Mouse (Mus musculus): Measurements from ENCODE around the gene Nup188. TPM values are rescaled to one million over a fixed set of nuclear protein-coding genes. Genes with fewer than 3 reads are reported as not detected.

Gene Nup188
- total and polyA plus RNA-seq, 3 experiments, result 22.1 to 89.5 (median 62.8) TPM

DNA sequence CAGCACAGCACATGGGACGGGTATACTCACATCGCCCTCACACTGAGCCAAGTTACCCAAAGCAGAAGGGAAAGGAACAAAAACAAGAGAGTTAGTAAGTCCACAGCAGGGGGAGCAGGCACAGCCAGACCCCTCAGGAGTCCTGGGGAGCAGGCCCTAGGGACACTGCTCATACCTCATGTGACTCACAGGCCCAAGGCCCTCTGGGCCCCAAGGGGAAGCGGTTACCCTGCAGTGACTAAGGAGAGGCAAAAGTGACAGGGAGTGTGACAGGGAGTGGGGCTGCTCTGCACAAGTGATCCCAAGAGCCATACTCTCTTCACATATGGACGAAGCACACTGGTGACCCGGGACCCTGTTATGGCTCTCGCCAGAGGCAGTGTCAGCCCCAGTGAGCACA lies 63.0 kb downstream of the Nup188 start:
- peaks cover 22% of the 10 kb centered on the region for H3K4me1 ChIP-seq (ENCODE audit: insufficient read depth, low read depth, low read length)
- ATAC-seq (ENCODE audit: extremely low read depth, insufficient number of reproducible peaks, low FRiP score, poor library complexity, severe bottlenecking), result 0 out of 2 replicates have a peak, but pooled peaks have one; percentile 4
- peaks cover 93% of the 10 kb centered on the region for H3K36me3 ChIP-seq (replicated peaks)
- H3K4me3 ChIP-seq (ENCODE audit: low read depth, low read length), result no peak overlapping the region
- H3K27me3 ChIP-seq (ENCODE audit: insufficient read depth, low read length), result no peaks in the 10 kb centered on the region
- no peak for DNase-seq (ENCODE audit: low spot score)
- no peaks in the 10 kb centered on the region for H3K9me3 ChIP-seq (replicated peaks)
- TF ChIP-seq TAL1 (conservative IDR thresholded peaks at IDR 0.05; ENCODE audit: low read depth, low read length) (no peak), CTCF (IDR thresholded peaks at IDR 0.05; ENCODE audit: low read depth, low read length) (no peak), GATA1 (IDR thresholded peaks at IDR 0.05; ENCODE audit: borderline replicate concordance, low read length) (no peak), GATA2 (IDR thresholded peaks at IDR 0.05; ENCODE audit: borderline replicate concordance, low read depth, low read length) (no peak), POLR2AphosphoS5 (IDR thresholded peaks at IDR 0.05; ENCODE audit: insufficient replicate concordance, low read depth, low read length) (no peak)

DNA sequence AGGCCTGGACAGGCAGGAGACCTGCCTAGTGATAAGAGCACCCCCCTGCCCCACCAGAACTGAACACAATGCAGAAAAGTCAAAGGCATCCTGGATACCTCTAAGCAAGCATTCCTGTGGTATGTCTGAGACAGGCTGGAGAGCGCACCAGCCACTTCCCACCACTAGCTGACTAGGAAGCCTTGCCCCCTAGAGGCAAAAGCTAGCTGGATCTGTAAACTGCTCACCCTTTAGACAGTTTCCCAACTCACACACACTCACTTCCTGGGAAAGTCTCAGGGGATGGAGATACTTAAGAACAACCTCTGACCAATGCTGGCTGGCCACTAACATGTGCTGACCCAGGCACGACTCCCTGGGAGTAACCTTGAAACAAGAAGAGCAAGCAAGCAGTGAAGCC lies 65.0 kb downstream of the Nup188 start:
- Histone ChIP-seq H3K4me1 (ENCODE audit: insufficient read depth, low read depth, low read length) (peaks cover 37% of the 10 kb centered on the region), H3K36me3 (replicated peaks) (peaks cover 93% of the 10 kb centered on the region), H3K27me3 (ENCODE audit: insufficient read depth, low read length) (no peaks in the 10 kb centered on the region), H3K4me3 (ENCODE audit: low read depth, low read length) (no peak overlapping the region), H3K9me3 (replicated peaks) (no peaks in the 10 kb centered on the region)
- no peak for ATAC-seq (ENCODE audit: extremely low read depth, insufficient number of reproducible peaks, low FRiP score, poor library complexity, severe bottlenecking)
- DNase-seq (ENCODE audit: low spot score), result no peak
- no peak for TF ChIP-seq CTCF (IDR thresholded peaks at IDR 0.05; ENCODE audit: low read depth, low read length)
- TF ChIP-seq GATA2 (IDR thresholded peaks at IDR 0.05; ENCODE audit: borderline replicate concordance, low read depth, low read length), result no peak
- TF ChIP-seq TAL1 (conservative IDR thresholded peaks at IDR 0.05; ENCODE audit: low read depth, low read length), result no peak
- TF ChIP-seq POLR2AphosphoS5 (IDR thresholded peaks at IDR 0.05; ENCODE audit: insufficient replicate concordance, low read depth, low read length), result no peak
- TF ChIP-seq GATA1 (IDR thresholded peaks at IDR 0.05; ENCODE audit: borderline replicate concordance, low read length), result no peak

DNA sequence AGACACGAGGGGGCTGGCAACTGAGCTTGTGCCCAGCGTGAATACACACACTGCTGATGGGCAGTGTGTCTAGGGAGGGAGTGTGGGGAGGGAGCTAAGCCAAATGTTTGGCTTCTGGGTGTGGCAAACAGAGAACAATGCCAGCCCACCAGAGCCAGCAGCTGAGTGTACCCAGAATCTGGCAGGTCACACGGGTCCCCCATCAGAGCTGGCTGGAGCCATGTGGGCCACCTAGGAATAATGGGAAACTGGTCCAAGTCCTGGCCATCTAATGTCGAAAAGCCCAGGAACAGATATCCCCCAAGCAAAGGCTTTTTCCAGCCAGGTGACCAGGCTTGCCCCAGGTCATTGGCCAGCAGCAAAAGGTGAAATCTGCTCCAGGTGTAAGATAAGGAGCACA lies 69.7 kb downstream of the Nup188 start:
- no peaks in the 10 kb centered on the region for H3K27me3 ChIP-seq (ENCODE audit: insufficient read depth, low read length)
- peaks cover 64% of the 10 kb centered on the region for H3K36me3 ChIP-seq (replicated peaks)
- TF ChIP-seq CTCF (IDR thresholded peaks at IDR 0.05; ENCODE audit: low read depth, low read length) (no peak), GATA1 (IDR thresholded peaks at IDR 0.05; ENCODE audit: borderline replicate concordance, low read length) (no peak), TAL1 (conservative IDR thresholded peaks at IDR 0.05; ENCODE audit: low read depth, low read length) (no peak), GATA2 (IDR thresholded peaks at IDR 0.05; ENCODE audit: borderline replicate concordance, low read depth, low read length) (no peak)
- H3K4me3 ChIP-seq (ENCODE audit: low read depth, low read length), result no peak overlapping the region
- H3K9me3 ChIP-seq (replicated peaks), result no peaks in the 10 kb centered on the region
- H3K4me1 ChIP-seq (ENCODE audit: insufficient read depth, low read depth, low read length), result peaks cover 57% of the 10 kb centered on the region
- DNase-seq (ENCODE audit: low spot score) (no peak), ATAC-seq (ENCODE audit: extremely low read depth, insufficient number of reproducible peaks, low FRiP score, poor library complexity, severe bottlenecking) (no peak)

DNA sequence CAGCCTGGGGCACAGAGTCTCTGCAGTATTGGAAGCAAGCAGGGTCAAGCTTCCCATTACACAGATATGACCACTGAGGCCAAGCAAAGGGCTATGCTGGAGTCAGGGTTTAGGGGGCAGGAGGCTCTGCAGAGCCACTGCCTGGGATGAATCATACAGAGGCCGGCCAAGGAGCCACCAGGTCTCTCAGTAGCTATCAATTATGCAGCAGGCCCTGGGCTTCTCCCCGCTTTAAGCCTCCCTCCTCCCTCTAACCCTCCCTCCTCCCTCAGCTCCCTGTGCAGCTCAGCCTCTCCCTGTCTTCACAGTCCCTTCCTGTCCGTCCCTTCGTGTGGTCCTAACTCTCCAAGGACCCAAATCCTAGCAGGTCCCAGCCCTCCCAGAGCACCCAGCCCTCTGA lies 70.1 kb downstream of the Nup188 start:
- H3K9me3 ChIP-seq (replicated peaks), result no peaks in the 10 kb centered on the region
- peaks cover 54% of the 10 kb centered on the region for H3K4me1 ChIP-seq (ENCODE audit: insufficient read depth, low read depth, low read length)
- ATAC-seq (ENCODE audit: extremely low read depth, insufficient number of reproducible peaks, low FRiP score, poor library complexity, severe bottlenecking) (no peak), DNase-seq (ENCODE audit: low spot score) (no peak)
- peaks cover 60% of the 10 kb centered on the region for H3K36me3 ChIP-seq (replicated peaks)
- no peak overlapping the region for H3K4me3 ChIP-seq (ENCODE audit: low read depth, low read length)
- no peaks in the 10 kb centered on the region for H3K27me3 ChIP-seq (ENCODE audit: insufficient read depth, low read length)
- no peak for TF ChIP-seq TAL1 (conservative IDR thresholded peaks at IDR 0.05; ENCODE audit: low read depth, low read length)
- no peak for TF ChIP-seq CTCF (IDR thresholded peaks at IDR 0.05; ENCODE audit: low read depth, low read length)
- TF ChIP-seq GATA2 (IDR thresholded peaks at IDR 0.05; ENCODE audit: borderline replicate concordance, low read depth, low read length), result no peak
- no peak for TF ChIP-seq GATA1 (IDR thresholded peaks at IDR 0.05; ENCODE audit: borderline replicate concordance, low read length)
- TF ChIP-seq POLR2AphosphoS5 (IDR thresholded peaks at IDR 0.05; ENCODE audit: insufficient replicate concordance, low read depth, low read length), result no peak

DNA sequence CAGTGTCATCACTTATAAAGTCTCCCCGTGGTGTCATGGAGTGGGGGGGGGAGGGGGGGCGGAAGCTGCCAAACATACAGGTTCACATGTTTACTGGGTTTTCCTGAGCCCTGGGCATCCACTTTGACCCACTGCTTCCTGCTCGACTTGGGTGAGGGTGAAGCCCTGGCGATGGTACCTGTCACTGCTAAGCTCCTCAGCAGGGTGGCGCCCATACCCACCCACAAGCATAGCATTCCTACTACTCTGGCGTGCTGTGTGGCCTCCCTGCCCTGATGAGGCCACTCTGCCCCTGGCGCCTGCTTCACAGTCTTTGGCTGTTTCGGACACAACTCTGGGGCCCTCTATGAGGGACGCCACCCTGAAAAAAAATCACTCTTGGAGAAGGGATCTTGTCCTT lies 70.7 kb downstream of the Nup188 start:
- no peaks in the 10 kb centered on the region for H3K9me3 ChIP-seq (replicated peaks)
- peaks cover 53% of the 10 kb centered on the region for H3K4me1 ChIP-seq (ENCODE audit: insufficient read depth, low read depth, low read length)

DNA sequence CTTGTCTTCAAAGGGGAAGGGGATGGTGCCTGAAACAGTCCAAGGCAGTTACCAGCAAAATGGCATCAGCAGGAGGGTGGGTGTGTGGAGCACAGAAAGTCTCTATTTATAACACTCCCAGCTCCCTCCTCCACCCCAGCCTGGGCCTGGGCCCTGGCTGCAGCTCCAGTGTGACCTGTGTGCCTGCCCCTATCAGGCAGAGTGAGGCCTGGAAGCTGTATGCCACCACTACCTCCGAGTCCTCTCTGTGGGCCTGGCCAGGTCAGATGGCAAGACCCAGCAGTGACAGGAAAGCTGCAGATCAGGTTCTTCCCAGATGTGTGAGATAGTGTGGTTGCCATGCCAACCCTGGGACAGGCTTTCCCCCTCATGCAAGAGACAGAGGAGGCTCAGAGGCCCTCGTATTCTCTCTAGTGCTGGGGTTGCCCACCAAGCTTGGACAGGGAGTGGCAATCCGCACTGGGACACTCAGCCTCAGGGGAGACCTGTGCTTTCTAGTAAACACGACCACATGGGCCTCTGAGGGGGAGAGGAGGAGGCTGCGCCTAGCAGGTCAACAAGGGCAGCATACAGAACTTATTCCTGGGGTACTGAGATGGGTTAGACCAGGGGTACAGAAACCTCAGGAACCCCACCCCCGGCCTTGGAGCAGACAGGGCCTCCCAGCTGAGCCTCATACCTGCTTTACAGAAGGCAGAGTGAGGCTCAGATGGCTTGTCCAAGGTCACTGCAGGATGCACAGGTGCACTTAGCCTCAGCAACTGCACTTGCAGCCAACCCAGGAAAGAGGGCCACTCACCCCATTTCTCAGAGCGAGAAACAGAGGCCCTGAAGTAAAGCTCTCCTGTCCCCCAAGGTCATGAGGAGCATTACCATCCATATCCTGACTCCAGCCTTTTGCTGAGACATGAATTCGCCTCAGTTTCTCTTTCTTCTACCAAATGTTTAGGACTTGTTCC lies 71.6 kb downstream of the Nup188 start:
- peaks cover 50% of the 10 kb centered on the region for H3K36me3 ChIP-seq (replicated peaks)
- H3K4me3 ChIP-seq (ENCODE audit: low read depth, low read length), result peak overlapping the region; percentile 75; the same call in 1 of the 2 replicates
- no peak for DNase-seq (ENCODE audit: low spot score)
- peaks cover 3% of the 10 kb centered on the region; the same call in 1 of the 2 replicates for H3K9me3 ChIP-seq (replicated peaks)
- ATAC-seq (ENCODE audit: extremely low read depth, insufficient number of reproducible peaks, low FRiP score, poor library complexity, severe bottlenecking), result no peak
- peaks cover 53% of the 10 kb centered on the region for H3K4me1 ChIP-seq (ENCODE audit: insufficient read depth, low read depth, low read length)
- TF ChIP-seq CTCF (IDR thresholded peaks at IDR 0.05; ENCODE audit: low read depth, low read length) (no peak), POLR2AphosphoS5 (IDR thresholded peaks at IDR 0.05; ENCODE audit: insufficient replicate concordance, low read depth, low read length) (no peak), TAL1 (conservative IDR thresholded peaks at IDR 0.05; ENCODE audit: low read depth, low read length) (no peak), GATA1 (IDR thresholded peaks at IDR 0.05; ENCODE audit: borderline replicate concordance, low read length) (no peak), GATA2 (IDR thresholded peaks at IDR 0.05; ENCODE audit: borderline replicate concordance, low read depth, low read length) (no peak)
- H3K27me3 ChIP-seq (ENCODE audit: insufficient read depth, low read length), result no peaks in the 10 kb centered on the region

More for the DNA sequence above, 70.7 kb downstream of the Nup188 start:
- TF ChIP-seq CTCF (IDR thresholded peaks at IDR 0.05; ENCODE audit: low read depth, low read length), result no peak
- no peak for TF ChIP-seq POLR2AphosphoS5 (IDR thresholded peaks at IDR 0.05; ENCODE audit: insufficient replicate concordance, low read depth, low read length)
- no peak for TF ChIP-seq GATA2 (IDR thresholded peaks at IDR 0.05; ENCODE audit: borderline replicate concordance, low read depth, low read length)
- TF ChIP-seq GATA1 (IDR thresholded peaks at IDR 0.05; ENCODE audit: borderline replicate concordance, low read length), result no peak
- no peak for TF ChIP-seq TAL1 (conservative IDR thresholded peaks at IDR 0.05; ENCODE audit: low read depth, low read length)
- DNase-seq (ENCODE audit: low spot score) (no peak), ATAC-seq (ENCODE audit: extremely low read depth, insufficient number of reproducible peaks, low FRiP score, poor library complexity, severe bottlenecking) (no peak)
- Histone ChIP-seq H3K4me3 (ENCODE audit: low read depth, low read length) (no peak overlapping the region), H3K36me3 (replicated peaks) (peaks cover 58% of the 10 kb centered on the region), H3K27me3 (ENCODE audit: insufficient read depth, low read length) (no peaks in the 10 kb centered on the region)

All from G1E (cell line).